Mouse (Mus musculus): Measurements from ENCODE around the gene Tet1. TPM values are rescaled to one million over a fixed set of nuclear protein-coding genes. Genes with fewer than 3 reads are reported as not detected.
"Not testable (repeated sequence)": the region's sequence is repeated elsewhere in the genome, so short reads cannot be mapped to it uniquely, and the experiment has no call there.

Gene Tet1
- polyA plus RNA-seq (2014; fragmentation: Nextera tagmentation; extraction: Ambion mirVana): 27.4 and 30.3 TPM in 2 replicates

DNA sequence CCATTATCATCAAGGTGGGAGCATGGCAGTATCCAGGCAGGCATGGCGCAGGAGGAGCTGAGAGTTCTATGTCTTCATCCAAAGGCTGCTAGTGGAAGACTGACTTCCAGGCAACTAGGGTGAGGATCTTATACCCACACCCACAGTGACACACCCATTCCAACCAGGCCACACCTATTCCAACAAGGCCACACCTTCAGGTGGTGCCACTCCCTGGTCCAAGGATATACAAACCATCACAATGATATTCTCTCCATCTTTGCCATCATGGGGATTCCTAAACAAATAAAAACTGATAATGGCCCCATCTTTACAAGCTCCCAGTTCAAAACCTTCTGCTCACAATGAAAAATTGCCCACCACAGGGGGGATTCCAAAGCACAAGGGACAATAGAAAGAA, at the start of gene Tet1:
Gene Tet1 (minus strand): TSS at position 101 of the 400 bp plus-strand sequence.
- H3K36me3 ChIP-seq (replicated peaks; ENCODE audit: control insufficient read depth, insufficient read depth, low read depth, low read length); H3K27me3 ChIP-seq (ENCODE audit: control insufficient read depth, insufficient read depth, low read length); ATAC-seq (replicated peaks; ENCODE audit: insufficient number of reproducible peaks, low FRiP score, low TSS enrichment, low read depth); H3K27ac ChIP-seq (replicated peaks; ENCODE audit: low read depth, low read length); H3K4me1 ChIP-seq (ENCODE audit: control insufficient read depth, insufficient read depth, low read length); H3K4me3 ChIP-seq (ENCODE audit: low read depth, low read length); H3K9ac ChIP-seq (replicated peaks; ENCODE audit: low read length); H3K4me2 ChIP-seq (ENCODE audit: low read depth, low read length); H3K9me3 ChIP-seq (replicated peaks; ENCODE audit: control insufficient read depth, low read length); DNase-seq (ENCODE audit: low spot score): not testable (repeated sequence)
- no CpG with 5 or more reads among the region's 1 CpGs for WGBS

- Histone ChIP-seq H3K36me3 (replicated peaks; ENCODE audit: control insufficient read depth, insufficient read depth, low read depth, low read length) (no peaks in the 10 kb centered on the region; the same call in 1 of the 2 replicates), H3K4me1 (ENCODE audit: control insufficient read depth, insufficient read depth, low read length) (no peaks in the 10 kb centered on the region), H3K4me2 (ENCODE audit: low read depth, low read length) (no peak overlapping the region), H3K27ac (replicated peaks; ENCODE audit: low read depth, low read length) (no peak overlapping the region), H3K9ac (replicated peaks; ENCODE audit: low read length) (no peak overlapping the region), H3K4me3 (ENCODE audit: low read depth, low read length) (no peak overlapping the region), H3K9me3 (replicated peaks; ENCODE audit: control insufficient read depth, low read length) (no peaks in the 10 kb centered on the region), H3K27me3 (ENCODE audit: control insufficient read depth, insufficient read depth, low read length) (no peaks in the 10 kb centered on the region)
- no peak for DNase-seq (ENCODE audit: low spot score)
- WGBS: 87% methylated on average over 7 of the region's 7 CpGs
- no peak for ATAC-seq (replicated peaks; ENCODE audit: insufficient number of reproducible peaks, low FRiP score, low TSS enrichment, low read depth)
These were observed 39.8 kb upstream of the Tet1 start for GRCm38 (mm10) chr10:62948551-62948950.

- H3K4me2 ChIP-seq (ENCODE audit: low read depth, low read length): peak within 1 kb of the TSS; percentile 68
- ATAC-seq (replicated peaks; ENCODE audit: insufficient number of reproducible peaks, low FRiP score, low TSS enrichment, low read depth) (peak; percentile 89), DNase-seq (ENCODE audit: low spot score) (peak; percentile 91)
- H3K9ac ChIP-seq (replicated peaks; ENCODE audit: low read length): peak within 1 kb of the TSS; percentile 89
- no peaks in the 10 kb centered on the region for H3K4me1 ChIP-seq (ENCODE audit: control insufficient read depth, insufficient read depth, low read length)
- under 1% methylated on average over 62 of the region's 68 CpGs for WGBS
- H3K36me3 ChIP-seq (replicated peaks; ENCODE audit: control insufficient read depth, insufficient read depth, low read depth, low read length): no peaks in the 10 kb centered on the region; the same call in 1 of the 2 replicates
- H3K4me3 ChIP-seq (ENCODE audit: low read depth, low read length): peak within 1 kb of the TSS; percentile 69
- no peaks in the 10 kb centered on the region for H3K27me3 ChIP-seq (ENCODE audit: control insufficient read depth, insufficient read depth, low read length)
- H3K9me3 ChIP-seq (replicated peaks; ENCODE audit: control insufficient read depth, low read length): no peaks in the 10 kb centered on the region
- H3K27ac ChIP-seq (replicated peaks; ENCODE audit: low read depth, low read length): peak within 1 kb of the TSS; percentile 49
These were observed 38.1 kb upstream of the Tet1 start, which contains the start of gene Dna2 for GRCm38 (mm10) chr10:62946738-62947471. Dna2 (plus strand) TSS chr10:62947026.

GRCm38 (mm10) chr10:62944975-62945580, 36.3 kb upstream of the Tet1 start:
- Histone ChIP-seq H3K4me1 (ENCODE audit: control insufficient read depth, insufficient read depth, low read length) (no peaks in the 10 kb centered on the region), H3K27ac (replicated peaks; ENCODE audit: low read depth, low read length) (no peak overlapping the region), H3K4me3 (ENCODE audit: low read depth, low read length) (no peak overlapping the region), H3K9me3 (replicated peaks; ENCODE audit: control insufficient read depth, low read length) (no peaks in the 10 kb centered on the region), H3K36me3 (replicated peaks; ENCODE audit: control insufficient read depth, insufficient read depth, low read depth, low read length) (no peaks in the 10 kb centered on the region; the same call in 1 of the 2 replicates), H3K9ac (replicated peaks; ENCODE audit: low read length) (no peak overlapping the region), H3K4me2 (ENCODE audit: low read depth, low read length) (no peak overlapping the region), H3K27me3 (ENCODE audit: control insufficient read depth, insufficient read depth, low read length) (no peaks in the 10 kb centered on the region)
- DNase-seq (ENCODE audit: low spot score) (no peak), ATAC-seq (replicated peaks; ENCODE audit: insufficient number of reproducible peaks, low FRiP score, low TSS enrichment, low read depth) (no peak)
- WGBS: 85% methylated on average over 10 of the region's 10 CpGs

- H3K4me3 ChIP-seq (ENCODE audit: low read depth, low read length): no peak overlapping the region
- no peaks in the 10 kb centered on the region for H3K9me3 ChIP-seq (replicated peaks; ENCODE audit: control insufficient read depth, low read length)
- H3K4me2 ChIP-seq (ENCODE audit: low read depth, low read length): no peak overlapping the region
- no peaks in the 10 kb centered on the region for H3K4me1 ChIP-seq (ENCODE audit: control insufficient read depth, insufficient read depth, low read length)
- WGBS: 85% methylated on average over 1 of the region's 1 CpGs
- DNase-seq (ENCODE audit: low spot score) (no peak), ATAC-seq (replicated peaks; ENCODE audit: insufficient number of reproducible peaks, low FRiP score, low TSS enrichment, low read depth) (no peak)
- no peaks in the 10 kb centered on the region for H3K27me3 ChIP-seq (ENCODE audit: control insufficient read depth, insufficient read depth, low read length)
- H3K27ac ChIP-seq (replicated peaks; ENCODE audit: low read depth, low read length): no peak overlapping the region
- H3K9ac ChIP-seq (replicated peaks; ENCODE audit: low read length): no peak overlapping the region
- H3K36me3 ChIP-seq (replicated peaks; ENCODE audit: control insufficient read depth, insufficient read depth, low read depth, low read length): no peaks in the 10 kb centered on the region; the same call in 1 of the 2 replicates
These were observed 23.6 kb upstream of the Tet1 start for GRCm38 (mm10) chr10:62932381-62932780.

- Histone ChIP-seq H3K4me3 (ENCODE audit: low read depth, low read length) (no peak overlapping the region), H3K9ac (replicated peaks; ENCODE audit: low read length) (no peak overlapping the region), H3K36me3 (replicated peaks; ENCODE audit: control insufficient read depth, insufficient read depth, low read depth, low read length) (no peaks in the 10 kb centered on the region; the same call in 1 of the 2 replicates), H3K4me1 (ENCODE audit: control insufficient read depth, insufficient read depth, low read length) (no peaks in the 10 kb centered on the region), H3K9me3 (replicated peaks; ENCODE audit: control insufficient read depth, low read length) (no peaks in the 10 kb centered on the region), H3K27ac (replicated peaks; ENCODE audit: low read depth, low read length) (no peak overlapping the region), H3K4me2 (ENCODE audit: low read depth, low read length) (no peak overlapping the region), H3K27me3 (ENCODE audit: control insufficient read depth, insufficient read depth, low read length) (no peaks in the 10 kb centered on the region)
- DNase-seq (ENCODE audit: low spot score) (no peak), ATAC-seq (replicated peaks; ENCODE audit: insufficient number of reproducible peaks, low FRiP score, low TSS enrichment, low read depth) (no peak)
- 92% methylated on average over 4 of the region's 4 CpGs for WGBS
These were observed 15.4 kb upstream of the Tet1 start for GRCm38 (mm10) chr10:62924096-62924635.

- Histone ChIP-seq H3K4me1 (ENCODE audit: control insufficient read depth, insufficient read depth, low read length) (no peaks in the 10 kb centered on the region), H3K27ac (replicated peaks; ENCODE audit: low read depth, low read length) (0 out of 2 replicates have a peak overlapping the region, but pooled peaks have one; percentile 41), H3K9ac (replicated peaks; ENCODE audit: low read length) (peak overlapping the region; percentile 86), H3K4me3 (ENCODE audit: low read depth, low read length) (peak overlapping the region; percentile 97), H3K4me2 (ENCODE audit: low read depth, low read length) (peak overlapping the region; percentile 80), H3K9me3 (replicated peaks; ENCODE audit: control insufficient read depth, low read length) (no peaks in the 10 kb centered on the region), H3K27me3 (ENCODE audit: control insufficient read depth, insufficient read depth, low read length) (no peaks in the 10 kb centered on the region), H3K36me3 (replicated peaks; ENCODE audit: control insufficient read depth, insufficient read depth, low read depth, low read length) (no peaks in the 10 kb centered on the region)
- ATAC-seq (replicated peaks; ENCODE audit: insufficient number of reproducible peaks, low FRiP score, low TSS enrichment, low read depth) (peak; percentile 50), DNase-seq (ENCODE audit: low spot score) (no peak)
- WGBS: under 1% methylated on average over 29 of the region's 29 CpGs
These were observed 12.0 kb upstream of the Tet1 start for GRCm38 (mm10) chr10:62920766-62921156.
